Mouse (Mus musculus): Measurements from ENCODE around the gene Helb.
"Not testable (repeated sequence)": the region's sequence is repeated elsewhere in the genome, so short reads cannot be mapped to it uniquely, and the experiment has no call there.

The Helb gene

GRCm38 (mm10) chr10:120112507-120113396, at the start of gene Helb:
Gene Helb (minus strand): TSS chr10:120112987.
- in situ Hi-C loops (cut with MboI; ENCODE audit: low pct_unique_long_range_greater_than_20kb in 1 of 2, low sequenced_read_pairs in 2 of 2, unreplicated experiment in 1 of 2): no loop called here

DNA sequence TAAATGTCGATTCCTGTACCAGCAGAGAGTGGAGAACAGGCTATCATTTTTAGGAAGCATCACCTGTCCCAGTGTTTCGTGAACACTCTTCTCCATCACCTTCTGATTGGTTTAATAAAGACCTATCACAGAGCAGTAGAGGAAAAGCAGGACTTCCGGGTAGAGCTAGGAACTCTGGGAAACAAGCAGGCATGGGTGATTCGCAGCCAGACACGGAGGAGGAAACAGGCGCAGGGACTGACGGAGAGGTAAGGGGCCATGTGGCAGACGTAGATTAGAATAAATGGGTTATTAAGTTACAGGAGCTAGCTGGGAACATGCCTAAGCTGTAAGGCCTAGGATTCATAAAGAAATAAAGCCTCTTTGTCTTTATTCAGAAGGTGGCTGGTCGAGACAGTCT, 47.7 kb upstream of the Helb start:
- in situ Hi-C loops (cut with MboI; ENCODE audit: low pct_unique_long_range_greater_than_20kb in 1 of 2, low sequenced_read_pairs in 2 of 2, unreplicated experiment in 1 of 2): no loop called here

- in situ Hi-C loops (cut with MboI; ENCODE audit: low pct_unique_long_range_greater_than_20kb in 1 of 2, low sequenced_read_pairs in 2 of 2, unreplicated experiment in 1 of 2): no loop called here
These were observed 41.1 kb upstream of the Helb start for GRCm38 (mm10) chr10:120153911-120154310.

DNA sequence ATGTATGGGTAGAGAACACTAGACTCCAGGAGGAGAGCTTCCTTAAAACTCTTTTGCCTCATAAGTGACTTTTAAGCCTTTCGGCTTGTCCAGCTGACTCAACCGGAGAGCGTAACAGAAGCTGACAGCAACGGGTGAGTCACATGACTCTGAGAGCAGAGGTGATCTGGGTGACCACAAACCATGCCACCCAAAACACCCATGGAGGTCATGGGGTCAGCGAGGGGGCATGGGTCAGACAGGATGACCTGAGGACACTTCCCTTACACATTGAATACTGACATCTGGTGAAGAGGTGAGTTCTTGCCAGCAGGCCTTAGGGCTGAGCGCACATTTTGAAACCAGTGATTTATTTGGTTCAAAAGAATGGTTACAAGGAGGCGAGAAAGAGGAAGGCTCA, 38.9 kb upstream of the Helb start:
- in situ Hi-C loops (cut with MboI; ENCODE audit: low pct_unique_long_range_greater_than_20kb in 1 of 2, low sequenced_read_pairs in 2 of 2, unreplicated experiment in 1 of 2): no loop called here

DNA sequence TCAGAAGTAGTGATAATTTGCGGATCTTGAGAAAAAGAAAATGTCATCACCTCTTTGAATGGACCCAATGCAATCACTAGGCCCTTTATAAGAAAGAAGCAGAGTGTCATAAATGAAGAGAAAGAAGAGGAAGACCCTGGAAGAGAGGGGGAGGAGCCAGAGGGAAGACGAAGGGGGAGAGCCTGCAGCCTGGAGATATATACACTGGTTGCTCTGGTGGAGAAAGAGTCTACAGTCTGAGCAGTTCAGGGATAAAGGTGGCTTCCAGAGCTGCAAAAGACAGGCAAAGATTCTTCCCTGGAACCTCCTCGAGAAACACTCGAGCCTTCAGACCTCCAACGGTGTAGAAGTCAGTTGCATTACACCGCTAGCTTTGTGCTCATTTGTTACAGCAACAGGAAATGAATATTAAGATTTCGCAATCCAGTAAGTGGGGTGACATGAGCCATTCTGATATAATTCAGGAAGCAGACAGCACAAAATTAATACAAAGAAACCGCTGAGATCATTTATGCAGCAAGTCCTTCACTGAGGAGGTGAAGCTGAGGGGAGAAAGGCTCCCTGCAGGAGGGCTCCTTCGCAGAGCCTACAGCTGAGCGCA, 28.2 kb upstream of the Helb start:
- in situ Hi-C loops (cut with MboI; ENCODE audit: low pct_unique_long_range_greater_than_20kb in 1 of 2, low sequenced_read_pairs in 2 of 2, unreplicated experiment in 1 of 2): no loop called here

DNA sequence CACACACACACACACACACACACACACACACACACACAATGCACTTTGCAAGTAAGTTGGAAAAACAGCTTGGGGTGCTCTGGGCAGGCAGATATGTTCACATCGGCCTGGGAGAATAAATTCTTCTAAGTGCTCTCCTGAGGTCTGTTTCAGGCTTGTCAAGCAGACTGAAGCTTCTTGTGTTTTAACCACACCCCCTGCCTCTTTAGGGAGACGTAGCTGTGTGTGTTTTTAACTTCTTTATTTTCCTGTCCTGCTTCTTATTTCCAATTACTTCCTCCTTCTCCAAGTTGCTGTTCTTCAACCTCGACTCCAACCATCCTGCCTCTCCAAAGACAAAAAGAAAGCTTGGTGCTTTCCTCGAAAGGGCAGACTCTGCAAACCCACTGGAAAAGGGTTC, 27.4 kb upstream of the Helb start:
- in situ Hi-C loops (cut with MboI; ENCODE audit: low pct_unique_long_range_greater_than_20kb in 1 of 2, low sequenced_read_pairs in 2 of 2, unreplicated experiment in 1 of 2): no loop called here

- in situ Hi-C loops (cut with MboI; ENCODE audit: low pct_unique_long_range_greater_than_20kb in 1 of 2, low sequenced_read_pairs in 2 of 2, unreplicated experiment in 1 of 2): no loop called here
These were observed 23.3 kb upstream of the Helb start for GRCm38 (mm10) chr10:120136020-120136562.

GRCm38 (mm10) chr10:120133697-120134096, 20.9 kb upstream of the Helb start:
- in situ Hi-C loops (cut with MboI; ENCODE audit: low pct_unique_long_range_greater_than_20kb in 1 of 2, low sequenced_read_pairs in 2 of 2, unreplicated experiment in 1 of 2): no loop called here

DNA sequence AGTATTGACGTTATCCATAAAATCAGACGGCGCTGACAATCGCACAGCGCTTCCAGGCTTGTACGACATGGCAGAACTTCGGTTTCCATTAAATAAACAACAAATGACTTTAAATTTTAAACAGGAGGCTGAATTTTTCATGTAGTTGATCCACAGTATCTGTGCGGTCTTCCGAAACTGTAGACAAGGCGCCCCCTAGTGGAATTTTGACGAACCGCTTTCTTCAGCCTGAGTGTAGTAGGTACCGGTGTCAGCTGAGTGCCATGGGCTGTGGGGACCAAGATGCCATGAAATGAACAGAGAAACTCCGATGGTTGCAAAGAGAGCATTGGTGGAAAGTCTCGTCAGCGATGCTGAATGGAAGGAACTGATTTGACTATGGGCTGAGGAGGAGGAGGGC, 17.8 kb upstream of the Helb start:
- in situ Hi-C loops (cut with MboI; ENCODE audit: low pct_unique_long_range_greater_than_20kb in 1 of 2, low sequenced_read_pairs in 2 of 2, unreplicated experiment in 1 of 2): no loop called here

DNA sequence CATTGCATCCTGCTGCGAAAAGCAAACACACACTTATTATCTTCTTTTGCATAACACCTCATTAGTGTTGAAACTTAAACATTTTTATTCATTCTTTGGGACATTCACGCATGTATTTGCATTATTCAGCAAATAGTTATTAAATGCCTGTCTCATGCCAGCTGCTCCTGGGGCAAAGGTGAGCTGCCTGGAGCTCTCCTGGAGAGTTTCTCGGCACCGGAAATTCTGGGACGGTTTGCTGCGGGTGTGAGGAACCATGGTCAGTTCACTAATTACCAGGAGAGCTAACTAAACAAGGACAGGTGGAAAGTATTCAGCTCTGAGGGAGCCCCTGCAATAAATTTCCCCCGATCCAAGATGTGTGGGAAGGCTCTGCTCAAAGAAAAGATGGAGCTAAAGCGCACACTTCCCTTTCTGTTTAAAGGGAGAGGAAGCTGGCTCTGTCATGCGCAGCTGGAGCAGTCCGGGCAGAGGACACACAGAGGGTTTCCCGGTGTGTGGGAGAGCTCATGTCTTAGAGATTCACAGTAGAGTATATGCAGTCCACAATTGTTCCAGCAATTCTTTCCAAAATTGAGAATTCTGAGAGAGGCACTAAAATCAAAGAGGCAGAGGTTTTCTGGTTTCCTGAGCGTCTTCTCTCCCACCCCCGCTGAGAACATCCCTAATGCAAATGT, 16.0 kb upstream of the Helb start:
- in situ Hi-C loops (cut with MboI; ENCODE audit: low pct_unique_long_range_greater_than_20kb in 1 of 2, low sequenced_read_pairs in 2 of 2, unreplicated experiment in 1 of 2): no loop called here

- in situ Hi-C loops (cut with MboI; ENCODE audit: low pct_unique_long_range_greater_than_20kb in 1 of 2, low sequenced_read_pairs in 2 of 2, unreplicated experiment in 1 of 2): no loop called here
These were observed 12.7 kb upstream of the Helb start for GRCm38 (mm10) chr10:120125465-120125857.

- in situ Hi-C loops (cut with MboI; ENCODE audit: low pct_unique_long_range_greater_than_20kb in 1 of 2, low sequenced_read_pairs in 2 of 2, unreplicated experiment in 1 of 2): no loop called here
These were observed 12.1 kb upstream of the Helb start for GRCm38 (mm10) chr10:120124801-120125464.

DNA sequence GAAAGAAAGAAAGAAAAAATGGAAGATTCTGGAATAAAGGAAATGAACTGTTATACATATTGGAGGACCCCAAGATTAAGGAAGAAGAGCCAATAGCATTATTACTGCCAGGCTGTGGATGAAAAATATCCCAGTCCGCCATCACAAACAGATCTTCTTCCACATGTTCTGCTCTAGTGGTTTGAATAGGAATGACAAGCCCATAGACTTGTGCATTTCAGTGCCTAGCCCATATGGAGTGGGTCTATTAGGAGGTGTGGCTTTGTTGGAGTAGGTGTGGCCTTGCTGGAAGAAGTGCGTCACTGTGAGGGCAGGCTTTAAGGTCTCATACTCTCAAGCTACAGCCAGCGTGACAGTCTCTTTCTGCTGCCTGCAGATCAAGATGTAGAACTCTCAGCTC, 10.9 kb upstream of the Helb start:
- in situ Hi-C loops (cut with MboI; ENCODE audit: low pct_unique_long_range_greater_than_20kb in 1 of 2, low sequenced_read_pairs in 2 of 2, unreplicated experiment in 1 of 2): no loop called here

- in situ Hi-C loops (cut with MboI; ENCODE audit: low pct_unique_long_range_greater_than_20kb in 1 of 2, low sequenced_read_pairs in 2 of 2, unreplicated experiment in 1 of 2): no loop called here
These were observed 2.5 kb upstream of the Helb start for GRCm38 (mm10) chr10:120115249-120115648.

DNA sequence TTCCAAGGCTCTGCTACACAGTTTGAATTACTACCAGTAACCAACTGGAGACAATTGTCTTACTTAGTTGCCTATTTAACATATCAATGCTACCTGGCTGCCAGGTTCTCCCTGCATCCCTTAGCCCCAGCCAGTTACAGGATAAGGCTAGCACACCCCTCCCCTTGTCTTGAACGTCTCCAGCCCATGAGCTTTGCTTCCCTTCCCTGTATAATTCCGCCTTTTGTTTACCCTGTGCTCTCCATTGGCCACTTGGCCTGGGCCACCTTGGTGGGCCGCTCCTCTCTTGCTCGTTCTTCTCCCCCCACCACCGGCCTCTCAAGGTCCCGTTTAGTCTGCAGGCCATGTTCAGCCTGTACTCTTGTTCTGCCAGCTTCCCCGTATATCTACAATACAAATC, 1.7 kb upstream of the Helb start:
- in situ Hi-C loops (cut with MboI; ENCODE audit: low pct_unique_long_range_greater_than_20kb in 1 of 2, low sequenced_read_pairs in 2 of 2, unreplicated experiment in 1 of 2): no loop called here

DNA sequence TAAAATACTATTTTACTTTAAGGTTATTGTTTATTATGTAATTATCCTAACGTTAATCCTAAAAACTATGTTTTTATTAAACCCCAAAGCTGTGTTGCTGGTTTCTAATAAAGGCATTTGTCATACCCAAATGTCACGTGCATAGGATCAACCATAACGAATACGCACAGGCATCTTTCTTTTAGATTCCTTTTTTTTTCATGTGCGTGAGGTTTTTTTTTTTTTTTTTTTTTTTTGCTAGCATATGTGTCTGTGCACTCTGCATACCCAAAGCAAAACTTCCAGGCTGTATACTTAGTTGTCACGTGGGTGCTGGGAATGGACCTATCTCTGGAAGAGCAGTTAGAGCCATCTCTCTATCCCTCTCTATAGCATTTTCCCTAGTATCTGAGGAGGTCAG, 1.2 kb upstream of the Helb start:
- in situ Hi-C loops (cut with MboI; ENCODE audit: low pct_unique_long_range_greater_than_20kb in 1 of 2, low sequenced_read_pairs in 2 of 2, unreplicated experiment in 1 of 2): no loop called here

GRCm38 (mm10) chr10:120113482-120113881, 695 bp upstream of the Helb start:
- in situ Hi-C loops (cut with MboI; ENCODE audit: low pct_unique_long_range_greater_than_20kb in 1 of 2, low sequenced_read_pairs in 2 of 2, unreplicated experiment in 1 of 2): not testable (repeated sequence)

DNA sequence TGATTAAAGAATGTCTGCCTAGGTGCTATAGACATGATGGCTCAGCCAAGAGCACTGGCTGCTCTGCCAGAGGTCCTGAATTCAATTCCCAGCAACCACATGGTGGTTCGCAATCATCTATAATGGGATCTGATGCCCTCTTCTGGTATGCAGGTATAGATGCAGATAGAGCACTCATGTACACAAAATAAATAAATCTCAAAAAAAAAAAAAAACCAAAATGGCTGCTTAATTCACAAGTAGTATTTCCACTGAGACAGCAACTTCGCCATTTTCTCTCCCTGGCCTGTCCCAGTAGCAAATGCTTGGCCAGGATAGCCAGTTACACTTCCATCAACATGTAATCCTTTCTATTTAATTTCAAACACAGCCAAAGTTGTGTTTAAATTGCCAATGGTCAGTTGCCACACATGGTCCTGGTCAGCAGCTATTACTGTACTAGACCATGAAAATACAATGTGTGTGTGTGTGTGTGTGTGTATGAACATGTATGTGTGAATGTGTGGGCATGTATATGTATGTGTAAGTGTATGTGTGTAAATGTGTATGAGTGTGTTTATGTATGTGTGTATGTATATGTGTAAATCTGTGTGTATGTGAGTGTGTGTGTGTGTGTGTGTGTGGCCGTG, 982 bp downstream of the Helb start:
- in situ Hi-C loops (cut with MboI; ENCODE audit: low pct_unique_long_range_greater_than_20kb in 1 of 2, low sequenced_read_pairs in 2 of 2, unreplicated experiment in 1 of 2): no loop called here

Measured in mouse embryonic stem cell (cell line).